Mouse (Mus musculus) left cerebral cortex, adult 9 months (tissue): ENCODE data around the gene Laptm4a.

Experiments used
- DNase-seq, 2 experiments: peaks; one replicate each; pipeline ENCODE4 v3.0.0; 2022; ENCODE audit warnings: low spot score in 2 of 2

Laptm4a gene

DNA sequence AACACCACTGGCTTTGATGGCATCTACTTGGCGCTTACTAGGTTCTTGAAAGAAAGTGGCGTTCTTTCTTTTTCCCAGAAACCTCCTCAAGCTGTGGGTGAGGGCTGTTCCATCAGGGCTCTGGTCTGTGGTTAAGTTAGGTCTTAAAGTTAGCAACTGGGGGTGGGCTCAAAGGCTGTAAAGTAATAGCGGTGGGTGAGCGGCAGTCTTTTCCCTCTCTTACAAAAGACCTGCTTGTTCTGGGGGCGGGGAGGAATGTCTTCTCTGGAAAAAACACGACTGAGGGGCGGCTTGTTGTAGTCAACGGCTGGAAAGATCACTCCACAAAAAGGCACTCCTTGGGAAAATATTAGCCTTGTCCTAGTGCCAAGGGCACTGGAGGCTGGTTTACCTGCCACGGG is 32.7 kb downstream of the Laptm4a start:
- no peak for DNase-seq

GRCm38 (mm10) chr12:8961607-8962316 is 40.3 kb downstream of the Laptm4a start:
- no peak for DNase-seq

GRCm38 (mm10) chr12:8969828-8970227 is 48.4 kb downstream of the Laptm4a start:
- DNase-seq: no peak

DNA sequence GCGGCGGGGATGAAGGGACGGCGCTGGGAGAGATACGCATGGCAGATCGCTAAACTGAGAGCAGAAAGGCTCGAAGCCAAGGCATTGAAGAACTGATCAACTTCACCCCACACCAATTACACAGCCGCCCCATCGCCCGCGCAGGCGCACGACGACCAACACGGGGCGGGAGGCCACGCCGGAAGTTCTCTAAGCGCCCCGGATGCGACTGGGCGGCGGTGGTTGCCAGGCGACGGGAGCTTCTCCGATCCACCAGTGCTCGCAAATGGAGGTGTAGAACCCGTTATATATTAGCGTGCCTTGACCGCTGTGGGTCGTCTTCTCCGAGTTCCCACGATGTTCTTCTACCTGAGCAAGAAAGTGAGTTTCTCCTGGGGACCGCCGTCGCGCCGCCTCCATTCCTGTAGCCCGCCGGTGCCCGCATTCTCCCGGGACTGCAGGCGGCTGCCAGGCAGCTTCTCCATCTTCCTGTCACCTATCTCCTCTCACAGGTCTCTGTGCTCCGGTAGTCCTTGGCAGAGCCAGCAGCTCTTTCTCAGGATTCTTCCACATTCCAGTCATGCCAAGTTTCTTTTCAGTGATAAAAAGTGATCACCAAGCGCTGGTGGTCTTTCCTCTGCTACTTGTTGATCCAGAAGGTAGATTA is 52.5 kb downstream of the Laptm4a start, which contains the start of gene Wdr35:
Gene Wdr35, plus strand, starts transcription at position 73 of the 646 bp plus-strand sequence.
- DNase-seq: peak; percentile 68 to 90

DNA sequence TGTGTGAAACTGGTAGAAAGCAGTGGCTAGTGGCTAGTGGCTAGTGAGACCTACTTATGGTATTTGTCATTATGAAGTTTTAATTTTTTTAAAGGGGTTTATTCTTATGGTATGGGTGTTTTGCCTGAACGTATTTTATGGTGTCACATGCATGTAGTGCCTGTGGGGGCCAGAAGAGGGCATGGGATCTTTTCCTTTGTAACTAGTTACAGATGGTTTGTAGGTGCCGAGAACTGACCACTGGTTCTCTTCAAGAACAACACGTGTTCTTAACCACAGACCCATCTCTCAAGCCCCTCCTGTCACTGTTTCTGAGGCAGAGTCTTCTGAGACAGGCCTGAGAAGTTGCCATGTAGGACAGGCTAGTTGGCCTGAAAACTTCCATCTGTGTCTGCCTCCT is 53.6 kb downstream of the Laptm4a start:
- no peak for DNase-seq
